Mouse (Mus musculus): Measurements from ENCODE around the gene Tfg.

Gene Tfg

GRCm38 (mm10) chr16:56717224-56718200 is at the start of gene Tfg:
Gene Tfg, minus strand, starts transcription at chr16:56717450.
- DNase-seq, result peak; percentile 98

DNA sequence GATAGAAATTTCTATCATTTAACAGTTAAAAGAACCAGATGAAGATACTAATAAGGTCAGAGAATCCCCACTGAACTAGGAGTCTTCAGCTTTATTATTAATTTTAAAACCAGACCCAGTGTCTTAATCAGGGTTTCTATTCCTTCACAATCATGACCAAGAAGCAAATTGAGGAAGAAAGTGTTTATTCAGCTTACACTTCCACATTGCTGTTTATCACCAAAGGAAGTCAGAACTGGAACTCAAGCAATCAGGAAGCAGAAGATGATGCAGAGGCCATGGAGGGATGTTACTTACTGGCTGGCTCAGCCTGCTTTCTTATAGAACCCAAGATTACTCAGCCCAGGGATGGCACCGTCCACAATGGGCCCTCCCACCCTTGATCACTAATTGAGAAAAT is 11.8 kb upstream of the Tfg start:
- no peak for DNase-seq

- DNase-seq, result no peak
Observed at GRCm38 (mm10) chr16:56724927-56725326, 7.7 kb upstream of the Tfg start.

GRCm38 (mm10) chr16:56722357-56722756 is 5.1 kb upstream of the Tfg start:
- no peak for DNase-seq

DNA sequence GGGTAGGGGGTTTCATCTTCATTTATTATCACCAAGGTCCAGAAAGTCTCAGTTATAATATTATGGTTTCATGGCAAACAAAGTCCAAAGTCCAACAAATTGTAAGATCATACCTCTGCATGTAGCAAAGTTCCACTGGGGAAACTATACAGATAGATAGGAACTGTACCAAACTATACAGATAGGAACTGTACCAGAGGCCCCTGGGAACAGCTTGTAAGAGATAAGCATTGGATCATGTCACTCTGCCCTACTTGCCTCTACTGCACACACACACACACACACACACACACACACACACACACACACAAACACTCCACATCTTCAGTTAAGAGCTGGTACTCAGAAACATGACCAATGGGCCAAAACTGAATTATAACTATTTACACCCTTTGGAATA is 1.8 kb upstream of the Tfg start:
- no peak for DNase-seq

- peak; percentile 37 for DNase-seq
Observed at GRCm38 (mm10) chr16:56716557-56717179, 582 bp downstream of the Tfg start.

GRCm38 (mm10) chr16:56715608-56716007 is 1.6 kb downstream of the Tfg start:
- no peak for DNase-seq

DNA sequence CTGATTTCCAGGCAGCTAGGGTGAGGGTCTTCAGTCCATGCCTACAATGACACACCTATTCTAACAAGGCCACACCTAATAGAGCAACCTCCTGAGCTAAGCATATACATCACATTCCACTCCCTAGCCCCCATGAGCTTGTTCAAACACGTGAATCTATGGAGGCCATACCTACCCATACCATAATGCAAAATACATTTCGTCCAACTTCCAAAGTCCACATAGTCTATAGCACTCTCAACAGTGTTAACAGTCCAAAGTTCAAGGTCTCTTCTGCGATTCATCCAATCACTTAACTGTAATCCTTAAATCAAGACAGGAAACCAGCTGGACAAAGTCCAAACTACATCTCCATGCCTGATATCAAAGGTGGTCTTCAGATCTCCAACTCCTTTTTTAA is 7.2 kb downstream of the Tfg start:
- DNase-seq, result no peak

- DNase-seq, result no peak
Observed at GRCm38 (mm10) chr16:56705731-56706130, 11.5 kb downstream of the Tfg start.

DNA sequence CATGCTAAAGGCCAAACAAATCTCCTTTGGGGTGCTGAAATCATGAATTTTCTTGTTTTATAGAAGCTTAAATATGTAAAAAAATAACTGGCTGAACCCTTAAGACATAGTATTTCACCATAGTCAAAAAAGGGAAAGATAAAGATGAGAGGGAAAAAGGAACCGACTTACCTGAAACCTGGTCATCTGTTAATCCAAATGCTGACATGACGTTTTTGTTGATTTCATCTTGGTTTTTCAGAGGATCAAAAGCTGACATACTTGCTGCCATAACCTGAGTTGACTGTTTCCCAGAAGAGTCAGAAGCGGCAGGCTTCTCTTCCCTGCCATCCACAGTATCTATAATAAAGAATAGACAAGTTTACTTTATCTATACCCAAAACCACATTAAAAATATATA is 16.4 kb downstream of the Tfg start:
- no peak for DNase-seq

GRCm38 (mm10) chr16:56696448-56696847 is 20.8 kb downstream of the Tfg start:
- DNase-seq, result no peak

DNA sequence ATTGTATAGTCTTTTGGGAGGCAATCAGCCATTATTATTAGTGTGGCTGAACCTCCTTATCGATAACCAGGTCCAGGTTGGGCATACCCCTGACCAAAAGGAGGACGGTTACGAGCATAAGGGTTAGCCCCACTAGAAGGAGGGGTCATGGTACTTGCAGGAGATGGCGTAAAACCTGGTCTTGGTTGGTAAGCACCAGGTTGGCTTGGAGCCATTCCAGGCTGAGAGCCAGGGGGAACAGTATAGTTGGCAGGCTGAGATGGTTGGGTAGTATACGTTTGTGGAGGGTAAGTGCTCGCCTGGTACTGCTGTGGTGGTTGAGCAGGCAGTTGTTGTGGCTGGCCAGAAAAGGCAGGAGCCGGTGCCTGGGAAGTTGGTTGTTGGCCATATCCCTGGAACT is 26.5 kb downstream of the Tfg start:
- no peak for DNase-seq

DNA sequence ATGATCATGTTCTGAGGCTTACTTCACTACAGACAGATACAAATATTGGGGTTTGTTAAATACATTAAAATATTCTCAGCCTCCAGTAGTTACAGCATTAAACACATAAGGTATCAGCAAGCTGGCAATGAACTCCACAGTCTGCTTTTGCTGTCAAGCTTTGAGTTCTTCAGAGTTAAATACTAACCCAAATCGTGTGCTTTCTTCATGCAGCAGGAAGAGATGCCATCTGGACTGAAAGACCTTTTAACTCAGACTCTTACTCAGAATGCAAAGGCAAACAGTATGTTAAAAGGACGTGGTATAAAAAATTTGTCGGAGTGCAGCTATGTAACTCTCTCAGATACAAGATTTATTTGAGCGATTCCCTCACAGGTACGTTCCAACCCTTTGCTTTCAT is 30.5 kb downstream of the Tfg start:
- DNase-seq, result no peak

- DNase-seq, result no peak
Observed at GRCm38 (mm10) chr16:56681010-56681645, 36.1 kb downstream of the Tfg start.

DNA sequence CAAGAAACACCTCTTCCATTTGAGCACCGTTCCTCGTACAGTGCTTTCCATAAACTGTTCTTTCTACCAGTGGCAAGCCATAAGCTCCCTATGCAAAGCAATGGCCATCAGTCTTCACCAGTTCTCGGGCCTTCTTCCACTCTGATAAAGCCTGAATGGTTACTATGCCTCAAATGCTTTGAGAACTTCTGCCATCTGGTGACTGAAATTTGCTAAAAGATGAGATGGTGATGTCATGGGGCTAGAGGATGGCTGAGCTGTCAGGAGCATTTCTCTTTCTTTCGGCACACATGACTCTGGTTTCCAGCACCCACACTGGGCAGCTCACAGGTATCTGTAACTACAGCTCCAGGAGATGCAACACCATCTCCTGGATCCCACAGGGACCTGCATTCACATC is 40.1 kb downstream of the Tfg start:
- DNase-seq, result peak; percentile 2

GRCm38 (mm10) chr16:56673420-56673819 is 43.8 kb downstream of the Tfg start:
- DNase-seq, result no peak

DNA sequence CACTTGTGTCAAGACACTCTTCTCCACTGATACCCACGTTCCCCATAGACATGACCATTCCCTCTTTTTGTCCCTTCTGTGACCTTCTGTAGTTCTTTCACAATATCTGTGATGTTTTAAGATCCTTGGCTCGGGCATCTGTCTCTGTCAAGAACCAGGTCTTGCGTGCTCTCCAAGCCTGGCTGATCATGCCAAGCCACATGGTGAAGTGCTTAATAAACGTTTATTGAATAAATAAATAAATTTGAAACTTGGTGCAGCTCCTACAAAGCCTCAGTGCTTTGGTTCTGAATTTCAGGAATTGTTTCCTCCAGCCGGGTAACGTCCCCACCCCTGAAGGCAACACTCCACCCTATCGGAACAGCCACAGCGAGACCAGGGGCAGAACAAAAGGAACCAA is 46.3 kb downstream of the Tfg start:
- DNase-seq, result no peak

GRCm38 (mm10) chr16:56669520-56669919 is 47.7 kb downstream of the Tfg start:
- DNase-seq, result no peak

GRCm38 (mm10) chr16:56658866-56659265 is 58.4 kb downstream of the Tfg start:
- no peak for DNase-seq

DNA sequence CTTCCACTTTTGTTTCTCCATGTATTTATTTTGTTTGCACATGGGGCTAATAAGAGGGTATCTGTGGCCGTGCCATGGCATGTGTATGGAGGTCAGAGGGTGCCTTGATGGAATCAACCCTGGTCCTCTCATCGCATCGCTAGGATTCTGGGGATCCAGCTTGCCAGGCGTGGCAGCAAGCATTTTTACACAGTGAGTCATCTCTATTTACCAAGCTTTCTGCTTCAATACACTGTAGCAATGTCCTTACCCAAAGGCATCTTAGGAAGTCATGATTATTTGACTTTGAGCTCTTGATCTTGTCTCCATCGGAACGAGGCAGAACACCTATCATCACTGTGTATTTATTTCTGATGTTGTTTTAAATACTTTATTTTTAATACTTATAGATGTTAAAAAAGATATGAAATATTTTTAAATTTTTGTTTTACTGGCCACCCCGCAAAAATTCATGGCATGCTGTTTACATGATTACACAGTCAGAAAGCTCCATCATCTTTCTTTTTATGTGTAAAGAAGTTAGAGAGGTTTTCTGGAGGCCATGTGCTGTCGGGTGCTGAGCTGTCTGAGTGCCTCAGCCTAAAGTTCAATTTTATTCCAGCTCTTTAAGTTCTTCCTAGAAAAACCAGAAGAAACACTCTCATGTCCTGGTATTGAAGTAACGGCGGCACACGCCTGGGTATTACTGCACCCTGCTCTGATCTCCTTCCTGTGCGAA is 61.9 kb downstream of the Tfg start:
- no peak for DNase-seq

GRCm38 (mm10) chr16:56646382-56647172 is 70.7 kb downstream of the Tfg start:
- DNase-seq, result no peak

- no peak for DNase-seq
Observed at GRCm38 (mm10) chr16:56645251-56645650, 72.0 kb downstream of the Tfg start.

Data from cerebellum, adult 8-10 months (tissue).